Mouse (Mus musculus) embryonic facial prominence, embryonic 11.5 days (tissue): ENCODE results near the gene Khdc1a. TPM values are rescaled to one million over a fixed set of nuclear protein-coding genes. Genes with fewer than 3 reads are reported as not detected.
"Not testable (repeated sequence)": the region's sequence is repeated elsewhere in the genome, so short reads cannot be mapped to it uniquely, and the experiment has no call there.

Experiments used
- ATAC-seq: fragments of 200-750 bp; cut with Nextera tagmentation; replicated peaks from 2 replicates; pipeline ENCODE4 v1.8.0; 2017; ENCODE audit warnings: low read depth; ENCODE audit not compliant: insufficient number of reproducible peaks, low FRiP score, low TSS enrichment
- DNase-seq: peaks from one replicate; pipeline ENCODE4 v3.0.0-alpha.2; 2015; ENCODE audit warnings: low spot score
- H3K27ac ChIP-seq: fragments of 300-500 bp; sonication (generic); replicated peaks from 2 replicates; pipeline ENCODE4 v1.5.1; 2014; ENCODE audit warnings: mild to moderate bottlenecking, low read depth, low read length, control low read depth
- H3K27me3 ChIP-seq: fragments of 300-500 bp; sonication (generic); 2 replicates; pipeline ENCODE4 v1.6.1; 2014; ENCODE audit warnings: mild to moderate bottlenecking, low read length, moderate library complexity, mixed read lengths; ENCODE audit not compliant: control insufficient read depth, insufficient read depth
- H3K36me3 ChIP-seq: fragments of 300-500 bp; sonication (generic); replicated peaks from 2 replicates; pipeline ENCODE4 v1.6.1; 2014; ENCODE audit warnings: low read depth, mild to moderate bottlenecking, low read length, moderate library complexity, mixed read lengths; ENCODE audit not compliant: control insufficient read depth, insufficient read depth
- H3K4me1 ChIP-seq: fragments of 300-500 bp; sonication (generic); 2 replicates; pipeline ENCODE4 v1.6.1; 2014; ENCODE audit warnings: low read length, mixed read lengths; ENCODE audit not compliant: control insufficient read depth, insufficient read depth
- H3K4me2 ChIP-seq: fragments of 300-500 bp; sonication (generic); 2 replicates; pipeline ENCODE4 v1.6.1; 2014; ENCODE audit warnings: low read depth, mild to moderate bottlenecking, control low read depth, low read length, moderate library complexity
- H3K4me3 ChIP-seq: fragments of 300-500 bp; sonication (generic); 2 replicates; pipeline ENCODE4 v1.5.1; 2014; ENCODE audit warnings: low read depth, low read length, control low read depth
- H3K9ac ChIP-seq: fragments of 300-500 bp; sonication (generic); replicated peaks from 2 replicates; pipeline ENCODE4 v1.6.1; 2014; ENCODE audit warnings: mild to moderate bottlenecking, control low read depth, low read length
- H3K9me3 ChIP-seq: fragments of 300-500 bp; sonication (generic); replicated peaks from 2 replicates; pipeline ENCODE4 v1.6.1; 2016; ENCODE audit warnings: mild to moderate bottlenecking, low read length, inconsistent platforms, mixed read lengths; ENCODE audit not compliant: control insufficient read depth
- WGBS: fragments of 180-500 bp; shearing (Covaris S2); extraction: QIAGEN DNeasy Blood & Tissue Kit; methylation state at CpG from one replicate; pipeline ENCODE4 v1.1.7; 2014; 5-methylcytosine and 5-hydroxymethylcytosine counted together
- polyA plus RNA-seq: library from polyadenylated mRNA; unstranded; fragments of >200 nt; fragmentation: Nextera tagmentation; extraction: Ambion mirVana; gene quantifications from 2 replicates; pipeline ENCODE4 v1.2.1, GENCODE M21; 2014

The Khdc1a gene
- polyA plus RNA-seq, 1 experiment from 2014 or later = not detected

DNA sequence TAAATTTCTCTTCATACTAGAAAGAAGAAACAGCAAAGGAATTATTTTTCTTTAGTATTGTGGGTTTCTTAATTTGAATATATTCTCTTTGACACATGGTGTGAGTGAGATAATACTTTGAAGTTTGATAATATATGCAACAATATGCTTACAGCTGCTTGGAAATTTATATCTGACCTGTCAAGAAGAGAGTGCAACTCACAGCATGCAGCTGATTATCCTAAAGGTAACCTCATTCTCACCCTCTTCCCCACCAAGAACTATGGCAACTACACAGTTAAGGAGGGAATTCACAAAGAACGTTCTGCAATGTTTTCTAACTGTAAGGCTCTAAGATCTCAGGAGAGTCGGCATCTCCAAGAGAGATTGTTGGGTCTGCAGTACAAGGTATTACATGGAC lies 33.1 kb upstream of the Khdc1a start:
- ATAC-seq (no peak), DNase-seq (no peak)
- Histone ChIP-seq H3K36me3 (no peaks in the 10 kb centered on the region), H3K27ac (no peak overlapping the region), H3K9me3 (no peaks in the 10 kb centered on the region), H3K4me2 (no peak overlapping the region), H3K4me3 (no peak overlapping the region), H3K27me3 (no peaks in the 10 kb centered on the region), H3K9ac (no peak overlapping the region), H3K4me1 (no peaks in the 10 kb centered on the region)
- WGBS = 87% methylated on average over 2 of the region's 2 CpGs

DNA sequence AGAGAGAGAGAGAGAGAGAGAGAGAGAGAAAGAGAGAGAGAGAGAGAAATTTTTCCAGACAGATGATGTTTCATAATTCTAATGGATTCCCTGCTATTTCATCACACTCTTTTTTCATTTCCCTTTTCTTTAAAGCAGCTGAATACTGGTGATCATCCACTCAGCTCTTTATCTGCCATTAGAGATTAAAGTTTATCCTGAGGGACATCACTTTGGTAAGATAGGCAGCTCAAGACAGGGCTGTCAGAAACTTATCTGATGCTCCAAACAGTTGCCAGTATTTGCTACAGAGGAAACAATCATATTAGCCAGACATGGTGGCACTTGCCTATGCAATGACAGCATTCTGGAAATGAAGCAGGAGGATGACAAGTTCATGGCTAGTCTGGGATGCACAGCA lies 31.2 kb upstream of the Khdc1a start:
- H3K4me3 ChIP-seq = no peak overlapping the region

DNA sequence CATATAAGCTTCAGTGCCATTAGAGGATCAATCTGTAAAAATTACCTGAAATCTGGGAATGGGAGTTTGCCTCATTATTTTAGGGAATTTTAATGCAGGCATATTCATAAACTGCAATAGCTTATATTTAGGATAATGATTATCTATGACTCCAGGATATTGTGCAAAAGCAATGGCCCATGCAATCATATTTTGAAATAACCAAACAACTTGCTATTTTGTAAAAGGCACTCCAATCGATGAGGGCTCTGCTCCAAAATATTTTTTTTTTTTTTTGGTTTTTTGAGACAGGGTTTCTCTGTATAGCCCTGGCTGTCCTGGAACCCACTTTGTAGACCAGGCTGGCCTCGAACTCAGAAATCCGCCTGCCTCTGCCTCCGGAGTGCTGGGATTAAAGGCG lies 29.2 kb upstream of the Khdc1a start:
- H3K4me3 ChIP-seq, ATAC-seq, H3K9me3 ChIP-seq, H3K36me3 ChIP-seq, H3K4me2 ChIP-seq, DNase-seq, H3K27me3 ChIP-seq, H3K9ac ChIP-seq, H3K4me1 ChIP-seq, H3K27ac ChIP-seq: not testable (repeated sequence)
- WGBS = 89% methylated on average over 5 of the region's 5 CpGs

More for the DNA sequence above, 31.2 kb upstream of the Khdc1a start:
- no peaks in the 10 kb centered on the region for H3K36me3 ChIP-seq
- no peak overlapping the region for H3K4me2 ChIP-seq
- no peaks in the 10 kb centered on the region for H3K27me3 ChIP-seq
- H3K9me3 ChIP-seq = no peaks in the 10 kb centered on the region
- ATAC-seq = no peak
- H3K4me1 ChIP-seq = no peaks in the 10 kb centered on the region
- DNase-seq = no peak
- H3K9ac ChIP-seq = no peak overlapping the region
- H3K27ac ChIP-seq = no peak overlapping the region

- WGBS = 83% methylated on average over 1 of the region's 1 CpGs
- H3K27ac ChIP-seq = no peak overlapping the region
- H3K36me3 ChIP-seq = no peaks in the 10 kb centered on the region
- H3K4me1 ChIP-seq = no peaks in the 10 kb centered on the region
- H3K9me3 ChIP-seq = no peaks in the 10 kb centered on the region
- no peak overlapping the region for H3K4me3 ChIP-seq
- H3K4me2 ChIP-seq = no peak overlapping the region
- H3K9ac ChIP-seq = no peak overlapping the region
- DNase-seq = no peak
- no peaks in the 10 kb centered on the region for H3K27me3 ChIP-seq
- no peak for ATAC-seq
These were observed 27.8 kb upstream of the Khdc1a start for GRCm38 (mm10) chr1:21321656-21322055.

GRCm38 (mm10) chr1:21323996-21324574 lies 25.4 kb upstream of the Khdc1a start:
- no peak overlapping the region for H3K27ac ChIP-seq
- H3K9me3 ChIP-seq = no peaks in the 10 kb centered on the region
- H3K27me3 ChIP-seq = no peaks in the 10 kb centered on the region
- ATAC-seq (no peak), DNase-seq (no peak)
- H3K4me1 ChIP-seq = no peaks in the 10 kb centered on the region
- H3K9ac ChIP-seq = no peak overlapping the region
- 84% methylated on average over 1 of the region's 1 CpGs for WGBS
- no peak overlapping the region for H3K4me3 ChIP-seq
- no peaks in the 10 kb centered on the region for H3K36me3 ChIP-seq
- H3K4me2 ChIP-seq = no peak overlapping the region

- H3K36me3 ChIP-seq = no peaks in the 10 kb centered on the region
- DNase-seq (no peak), ATAC-seq (no peak)
- no peak overlapping the region for H3K4me2 ChIP-seq
- no peaks in the 10 kb centered on the region for H3K27me3 ChIP-seq
- H3K9me3 ChIP-seq = no peaks in the 10 kb centered on the region
- no peaks in the 10 kb centered on the region for H3K4me1 ChIP-seq
- H3K4me3 ChIP-seq = no peak overlapping the region
- no peak overlapping the region for H3K27ac ChIP-seq
- WGBS = 88% methylated on average over 1 of the region's 1 CpGs
- H3K9ac ChIP-seq = no peak overlapping the region
These were observed 24.8 kb upstream of the Khdc1a start for GRCm38 (mm10) chr1:21324633-21325032.

DNA sequence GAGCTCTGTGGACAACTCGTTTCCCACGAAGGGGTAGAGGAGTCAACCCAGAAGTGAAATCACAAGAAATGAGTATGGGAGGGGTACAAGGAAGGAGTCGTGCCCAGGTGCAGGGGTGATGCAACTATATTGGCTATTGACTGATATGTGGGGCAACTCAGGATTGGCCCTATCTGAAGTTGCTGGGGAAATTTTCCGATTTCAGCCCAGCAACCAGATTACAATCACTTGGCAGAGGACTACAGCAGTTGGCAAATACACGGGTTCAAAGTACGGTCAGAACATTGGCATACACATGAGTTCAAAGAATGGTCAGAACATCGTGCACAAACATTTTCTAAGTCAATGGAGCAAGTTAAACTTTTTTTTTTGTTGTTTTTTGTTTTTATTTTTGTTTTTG lies 22.7 kb upstream of the Khdc1a start:
- Histone ChIP-seq H3K9ac (no peak overlapping the region), H3K4me2 (no peak overlapping the region), H3K9me3 (no peaks in the 10 kb centered on the region), H3K27ac (no peak overlapping the region), H3K4me3 (no peak overlapping the region), H3K36me3 (no peaks in the 10 kb centered on the region), H3K27me3 (no peaks in the 10 kb centered on the region), H3K4me1 (no peaks in the 10 kb centered on the region)
- WGBS = 91% methylated on average over 7 of the region's 7 CpGs
- no peak for ATAC-seq
- no peak for DNase-seq

- not testable (repeated sequence) for H3K4me3 ChIP-seq, ATAC-seq, DNase-seq
These were observed 18.3 kb upstream of the Khdc1a start for GRCm38 (mm10) chr1:21331161-21331560.

More at GRCm38 (mm10) chr1:21331161-21331560, 18.3 kb upstream of the Khdc1a start:
- H3K27ac ChIP-seq, H3K27me3 ChIP-seq, H3K9ac ChIP-seq, H3K9me3 ChIP-seq, H3K4me1 ChIP-seq, H3K36me3 ChIP-seq, H3K4me2 ChIP-seq: not testable (repeated sequence)
